Mouse (Mus musculus) layer of hippocampus, adult 9-11 months (tissue): Measurements from ENCODE around the gene Sugct.
A peak's percentile ranks its signal among the peaks of the same experiment; 100 is the strongest.

Source experiments
- DNase-seq: peaks from one replicate; pipeline ENCODE4 v3.0.0; 2022

Sugct gene

DNA sequence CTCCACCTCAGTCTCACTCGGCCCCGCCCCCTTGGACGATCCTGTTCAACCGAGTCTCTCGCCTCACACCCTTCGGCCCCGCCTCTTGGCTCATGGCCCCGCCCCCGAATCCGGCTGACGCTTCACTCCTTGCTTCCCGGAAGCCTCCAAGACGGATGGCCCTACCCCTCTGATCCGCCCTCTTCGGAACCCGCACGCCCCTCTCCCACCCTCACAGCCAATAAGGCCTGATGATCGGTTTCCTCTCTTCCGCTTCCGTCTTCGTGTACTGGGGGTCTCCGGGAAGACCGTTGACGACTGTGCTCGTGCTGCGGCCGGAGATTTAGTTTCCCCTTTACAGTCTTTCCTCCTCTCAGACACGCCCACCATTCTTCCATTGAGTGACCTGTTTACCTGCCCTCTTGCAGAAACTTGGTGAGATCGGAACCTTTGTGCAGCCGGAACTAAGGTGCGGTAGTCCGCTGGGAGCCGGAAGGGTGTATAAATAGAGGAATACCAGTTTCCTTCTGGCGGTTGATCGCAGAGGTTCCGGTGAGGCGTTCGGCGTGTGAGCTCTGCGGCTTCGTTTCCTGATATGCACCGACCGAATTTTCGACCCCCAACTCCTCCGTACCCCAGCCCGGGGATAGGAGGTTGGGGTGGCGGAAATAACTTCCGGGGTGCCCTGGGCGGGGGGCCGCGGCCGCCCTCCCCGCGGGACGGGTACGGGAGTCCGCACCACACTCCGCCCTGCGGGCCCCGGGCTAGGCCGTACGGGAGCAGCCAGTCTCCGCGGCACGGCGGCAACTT is at the start of gene Sugct, which contains the start of gene Mplkip:
Gene Sugct (minus strand): TSS at position 643 of the 789 bp plus-strand sequence.
Gene Mplkip (plus strand): TSS at position 282 of the 789 bp plus-strand sequence.
- DNase-seq = peak; percentile 100

DNA sequence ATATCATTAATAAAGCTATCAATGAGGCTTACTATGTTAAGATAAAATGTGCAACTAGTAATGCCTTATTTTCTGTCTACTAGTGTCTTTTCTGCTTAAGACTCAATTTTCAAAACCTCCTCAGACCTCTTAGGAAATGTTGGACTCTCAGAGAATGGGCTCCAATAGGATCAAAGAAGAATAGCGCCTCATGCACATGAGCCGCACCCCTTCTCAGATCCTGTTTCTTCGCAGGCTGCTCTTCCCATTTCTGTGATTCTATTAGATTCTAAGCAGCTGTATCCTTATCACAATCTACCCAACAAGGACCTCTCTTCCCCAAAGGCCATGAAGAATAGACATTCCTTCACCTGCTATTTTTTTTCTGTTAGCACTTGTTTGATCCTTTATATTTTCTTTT is 33.4 kb upstream of the Sugct start:
- DNase-seq = no peak

DNA sequence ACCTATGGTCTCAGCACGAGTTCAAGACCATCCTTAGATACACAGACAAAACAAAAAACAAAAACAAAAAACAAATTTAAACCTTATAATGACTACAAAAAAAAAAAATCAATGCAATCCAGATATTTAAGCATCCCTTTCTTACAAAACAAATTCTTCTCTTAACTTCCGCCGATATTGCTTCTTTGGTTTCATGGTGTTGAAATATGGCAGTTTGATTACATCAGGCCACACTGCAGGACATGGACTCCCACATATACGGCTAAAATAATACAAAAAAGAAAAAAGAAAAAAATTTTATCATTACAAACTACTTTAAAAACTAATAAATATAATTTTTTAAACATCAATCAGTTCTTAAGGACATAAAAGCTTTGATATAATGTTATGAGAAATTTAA is 32.6 kb upstream of the Sugct start:
- no peak for DNase-seq

DNA sequence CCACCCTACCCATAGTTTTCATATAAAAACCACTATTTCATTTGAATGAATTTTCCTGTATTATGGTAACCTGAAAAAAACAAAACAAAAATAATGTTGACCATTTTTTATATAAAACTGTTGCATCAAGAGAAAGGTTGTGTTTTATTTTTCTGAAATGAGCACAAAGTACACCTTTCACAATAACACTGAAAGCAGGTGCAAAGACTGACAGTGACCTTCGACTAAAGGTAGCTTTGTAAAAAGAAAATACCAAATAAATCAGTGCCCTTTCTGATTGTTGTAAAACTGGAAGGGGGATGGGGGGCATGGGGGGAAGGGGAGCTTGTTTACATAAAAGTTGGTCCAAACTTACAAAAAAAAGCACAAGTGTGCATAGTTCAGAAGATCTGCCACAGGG is 22.0 kb upstream of the Sugct start:
- DNase-seq = no peak

DNA sequence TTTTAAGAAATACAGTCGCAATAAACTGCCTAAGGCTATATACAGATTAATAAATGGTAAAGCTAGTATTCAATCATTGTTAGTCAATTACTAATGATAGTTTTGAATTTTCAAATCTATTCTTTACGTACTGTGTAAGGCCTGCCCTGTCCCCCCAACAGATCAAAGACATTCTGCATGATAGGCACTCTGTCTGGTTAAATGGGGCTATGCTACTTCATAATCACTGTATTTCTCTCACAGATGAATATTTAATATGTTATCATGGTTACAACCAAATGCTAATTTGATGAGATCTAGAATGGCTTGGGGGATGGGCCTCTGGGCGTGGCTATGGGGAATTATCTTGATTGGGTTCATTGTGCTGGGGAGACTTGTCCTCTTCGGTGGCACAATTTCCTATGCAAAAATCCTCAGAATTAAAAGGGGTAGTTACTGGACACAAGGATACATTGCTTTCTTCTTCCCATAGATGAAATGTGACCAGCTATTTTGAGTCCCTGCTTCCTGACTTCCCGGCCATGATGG is 13.5 kb upstream of the Sugct start:
- no peak for DNase-seq

DNA sequence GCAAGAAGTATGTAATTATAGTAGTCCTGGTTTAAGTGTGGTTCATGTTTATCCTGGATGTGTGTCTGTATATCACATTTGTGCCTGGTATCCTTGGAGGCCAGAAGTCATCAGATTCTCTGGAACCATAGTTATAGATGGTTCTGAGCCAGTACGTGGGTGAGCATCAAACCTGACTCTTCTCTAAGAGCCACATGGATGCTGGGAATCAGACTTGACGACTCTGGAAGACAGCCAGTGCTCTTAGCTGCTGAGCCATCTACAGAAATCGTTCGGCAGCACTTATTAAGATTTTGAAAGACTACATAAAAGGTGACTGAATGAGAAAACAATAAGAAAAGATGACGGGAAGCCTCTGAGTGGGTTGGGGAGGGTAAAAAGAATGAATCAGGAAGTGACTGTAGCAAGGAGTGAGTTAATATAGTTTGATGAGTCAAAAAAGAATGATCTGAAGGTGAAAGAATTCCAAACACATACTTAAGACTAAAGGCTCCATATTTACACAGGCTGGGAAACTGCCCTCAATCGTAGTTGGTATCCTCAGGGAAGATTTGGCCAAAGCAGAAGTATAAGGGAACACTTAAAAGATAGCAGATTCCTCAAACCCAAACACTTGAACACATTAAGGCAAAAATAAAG is 10.0 kb upstream of the Sugct start:
- peak; percentile 38 for DNase-seq

DNA sequence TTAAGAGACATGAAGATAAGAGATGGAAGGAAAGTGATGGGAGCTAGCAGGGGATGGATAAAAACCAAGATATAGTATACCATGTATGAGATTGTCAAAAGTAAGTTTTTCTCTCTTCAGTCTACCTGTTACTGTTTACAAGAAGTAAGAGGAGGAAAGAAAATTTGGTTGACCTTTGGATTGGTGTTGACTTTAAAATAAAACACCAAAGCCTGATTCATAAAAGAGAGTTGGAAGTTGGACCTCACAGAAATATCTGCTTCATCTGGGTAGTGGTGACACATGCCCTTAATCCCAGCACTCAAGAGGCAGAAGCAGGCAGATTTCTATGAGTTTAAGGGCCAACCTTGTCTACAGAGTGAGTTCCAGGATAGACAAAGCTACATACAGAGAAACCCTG is 7.0 kb upstream of the Sugct start:
- no peak for DNase-seq

DNA sequence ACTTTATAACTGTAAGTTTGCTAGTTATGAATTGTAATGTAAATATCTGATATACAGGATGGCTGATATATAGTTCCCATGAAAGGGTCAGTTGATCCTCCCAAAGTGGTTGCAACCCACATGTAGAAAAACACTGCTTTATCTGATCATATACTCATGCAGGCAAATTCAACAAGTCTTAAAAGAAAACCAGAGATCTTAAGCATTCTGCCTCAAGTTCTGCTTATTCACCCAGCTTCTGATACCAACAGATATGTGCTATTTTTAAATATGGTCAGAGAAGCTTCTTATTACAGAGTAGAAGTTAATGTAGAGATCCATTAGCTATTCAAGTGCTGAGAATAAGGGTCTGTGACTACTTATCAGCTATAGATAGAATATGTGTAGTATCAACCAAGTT is 6.0 kb upstream of the Sugct start:
- DNase-seq = no peak

DNA sequence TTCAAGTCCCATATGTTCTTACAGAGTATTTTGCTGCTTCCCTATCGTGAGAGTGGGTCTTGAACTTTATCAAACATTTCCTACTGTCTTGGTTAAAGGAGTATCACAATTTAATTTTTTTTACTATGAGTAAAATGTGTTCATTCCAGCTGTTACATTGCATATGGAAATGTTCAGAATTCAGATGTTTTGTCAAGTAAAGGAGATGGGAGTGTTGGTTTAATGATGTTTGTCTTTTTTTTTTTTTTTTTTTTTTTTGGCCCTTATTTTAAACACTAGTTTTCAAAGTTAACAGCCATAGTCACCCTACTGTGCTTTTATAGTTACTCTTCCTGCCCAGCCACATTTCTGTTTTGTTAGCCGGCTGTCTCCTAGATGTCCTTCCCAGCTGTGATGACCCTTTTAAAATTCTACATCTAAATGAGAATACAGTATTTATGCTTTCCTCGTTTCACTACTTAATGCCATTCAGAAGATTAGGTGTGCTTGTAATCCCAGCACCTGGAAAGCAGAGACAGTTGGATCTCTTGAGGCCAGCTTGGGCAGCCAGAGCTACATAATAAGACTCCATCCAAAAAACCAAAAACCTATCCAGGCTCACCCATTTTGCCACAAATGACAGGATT is 4.8 kb upstream of the Sugct start:
- DNase-seq = no peak

DNA sequence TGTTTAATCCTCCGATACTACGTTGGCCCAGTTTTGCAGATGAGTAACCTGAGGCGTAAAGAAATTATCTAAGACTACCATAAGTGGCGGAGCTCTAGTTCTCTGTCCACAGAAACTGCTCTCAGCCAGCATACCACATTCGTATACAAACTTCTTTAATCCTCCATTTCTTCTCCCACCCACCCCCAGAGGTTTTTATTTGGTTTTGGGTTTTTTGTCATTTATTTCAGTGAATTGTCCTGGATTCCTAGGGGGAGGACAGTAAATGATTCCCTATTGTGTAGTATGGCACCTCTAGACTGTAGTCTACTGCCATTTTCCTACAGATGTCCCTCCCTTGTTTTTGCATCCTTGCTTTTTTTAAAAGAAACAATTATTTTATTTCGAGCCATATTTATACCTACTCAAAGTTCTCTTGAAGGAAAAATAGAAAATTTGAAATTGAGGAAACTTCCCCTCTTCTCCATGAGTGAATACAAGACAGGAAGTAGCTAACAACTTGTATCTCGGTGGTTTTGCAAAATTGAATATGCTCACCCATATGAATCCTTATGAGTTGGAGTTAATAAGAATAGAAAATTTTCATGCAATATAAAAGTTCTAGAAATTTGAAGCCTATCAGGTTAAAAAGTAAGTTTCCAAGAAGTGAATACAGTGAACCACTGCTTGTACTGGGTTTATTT is 686 bp upstream of the Sugct start:
- DNase-seq = no peak

DNA sequence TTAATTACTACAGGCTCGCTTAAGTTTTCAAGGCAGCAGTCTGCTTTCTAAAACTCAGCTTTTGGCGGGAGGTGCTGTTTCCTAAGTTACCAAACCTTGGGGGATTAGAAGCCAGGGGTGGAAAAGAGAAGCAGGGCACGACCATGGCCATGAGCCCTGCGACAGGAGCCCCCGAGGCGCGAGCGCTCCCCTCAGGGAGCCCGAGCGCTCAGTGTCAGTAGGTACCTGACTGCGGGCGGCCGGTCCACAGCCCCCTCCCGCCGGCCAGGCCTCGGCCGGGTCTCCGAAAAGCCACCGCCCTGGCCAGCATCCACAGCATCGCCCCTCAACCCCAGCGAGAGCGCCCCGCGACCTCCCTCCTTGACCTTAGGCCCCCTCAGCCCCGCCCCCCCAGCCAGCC is 939 bp downstream of the Sugct start:
- DNase-seq = no peak

DNA sequence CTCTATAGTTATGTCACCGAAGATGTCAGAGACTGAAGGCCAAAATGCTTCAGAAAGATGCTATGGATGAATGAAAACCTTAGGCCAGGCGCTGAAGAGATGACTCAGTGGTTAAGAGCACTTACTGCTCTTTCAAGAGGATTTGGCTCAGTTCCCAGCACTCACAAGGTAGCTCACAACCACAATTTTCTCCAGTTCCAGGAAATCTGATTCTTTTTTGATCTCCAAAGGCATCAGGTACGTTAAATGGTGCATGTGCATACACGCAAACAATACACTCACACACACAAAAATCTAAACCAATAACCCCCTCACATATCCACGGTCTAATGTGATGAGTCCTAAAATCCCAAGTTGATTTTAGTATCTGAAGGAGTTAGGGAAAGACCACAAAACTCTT is 1.5 kb downstream of the Sugct start:
- DNase-seq = peak; percentile 11

DNA sequence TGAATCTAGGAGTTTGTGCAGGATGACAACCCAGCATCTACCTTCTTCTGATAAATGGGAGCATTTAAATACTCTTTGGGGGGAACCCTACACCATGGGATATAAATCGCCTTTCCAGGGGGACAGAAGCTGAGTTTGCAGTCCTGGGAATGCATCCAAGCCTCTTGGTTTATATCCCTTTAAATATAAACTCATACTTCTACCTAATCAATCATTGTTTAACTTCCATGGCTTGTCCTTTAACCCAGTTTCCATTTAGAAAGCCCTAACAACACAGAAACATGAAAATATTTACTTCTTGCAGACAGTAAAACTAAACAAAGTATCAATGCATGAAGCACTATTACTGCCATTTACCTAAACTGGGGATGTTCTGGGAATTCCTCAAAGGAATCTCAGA is 3.9 kb downstream of the Sugct start:
- no peak for DNase-seq

DNA sequence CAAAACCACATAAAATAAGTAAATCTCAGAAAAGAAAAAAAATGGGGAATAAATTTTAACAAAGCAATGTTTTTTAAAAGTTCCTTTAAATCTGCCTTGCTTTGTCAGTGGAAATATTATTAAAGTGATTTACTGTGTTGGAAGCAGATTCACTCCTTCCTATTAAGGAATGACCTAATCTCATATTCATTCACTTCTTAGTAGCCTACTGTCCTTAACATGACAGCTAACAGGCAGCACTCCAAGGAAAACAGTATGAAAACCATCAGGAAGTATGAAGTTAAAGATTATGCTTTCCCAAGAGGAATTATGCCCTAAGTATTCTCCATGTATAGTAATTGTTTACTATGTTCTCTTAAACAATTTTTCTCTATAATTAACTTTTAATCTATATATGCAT is 4.7 kb downstream of the Sugct start:
- DNase-seq = no peak

DNA sequence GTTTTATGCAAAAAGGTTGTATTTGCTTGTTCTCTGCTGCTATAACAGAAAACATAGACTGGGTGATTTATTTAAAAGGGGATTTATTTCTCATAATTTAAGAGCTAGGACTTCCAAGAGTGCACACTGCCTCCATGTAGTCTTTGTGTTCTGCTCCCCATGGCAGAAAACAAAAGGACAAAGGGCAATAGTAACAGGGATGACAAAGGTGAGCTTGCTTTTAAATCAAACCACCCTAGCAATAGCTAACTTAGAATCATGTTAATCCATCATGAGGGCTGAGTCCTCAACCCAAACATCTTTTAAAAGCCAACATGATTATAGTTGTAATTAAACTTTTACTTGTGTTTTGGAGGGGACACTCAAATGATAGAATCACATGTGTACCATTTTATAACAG is 5.9 kb downstream of the Sugct start:
- no peak for DNase-seq

DNA sequence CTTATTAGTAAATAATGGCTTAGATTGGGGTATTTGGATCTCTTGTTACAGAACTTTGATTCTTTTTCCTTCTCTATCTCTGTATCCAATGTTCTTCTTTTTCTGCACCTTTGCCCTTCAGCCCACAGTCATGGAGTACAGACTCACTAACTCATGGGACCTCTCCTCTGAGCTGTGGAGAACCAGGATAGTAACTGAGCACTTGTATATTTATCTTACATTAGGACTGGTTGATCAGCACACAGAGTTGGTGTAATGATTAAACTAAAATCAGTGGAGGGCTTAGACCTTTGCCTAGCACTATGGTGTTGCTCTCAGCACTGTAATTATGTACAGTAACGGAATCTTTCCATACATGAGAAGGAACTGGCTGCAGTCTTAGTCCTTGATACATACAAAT is 24.2 kb downstream of the Sugct start:
- DNase-seq = no peak

DNA sequence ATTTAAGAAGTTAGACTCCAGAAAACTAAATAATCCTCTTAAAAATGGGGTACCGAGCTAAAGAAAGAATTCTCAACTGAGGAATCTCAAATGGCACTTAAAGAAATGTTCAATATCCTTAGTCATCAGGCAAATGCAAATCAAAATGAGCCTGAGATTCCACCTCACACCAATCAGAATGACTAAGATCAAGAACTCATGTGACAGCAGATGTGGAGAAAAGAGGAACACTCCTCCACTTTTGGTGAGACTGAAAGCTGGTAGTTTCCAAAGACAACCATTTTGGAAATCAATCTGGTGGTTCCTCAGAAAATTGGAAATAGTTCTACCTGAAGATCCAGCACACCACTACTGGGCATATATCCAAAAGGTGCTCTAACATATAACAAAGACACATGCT is 28.0 kb downstream of the Sugct start:
- DNase-seq = no peak

DNA sequence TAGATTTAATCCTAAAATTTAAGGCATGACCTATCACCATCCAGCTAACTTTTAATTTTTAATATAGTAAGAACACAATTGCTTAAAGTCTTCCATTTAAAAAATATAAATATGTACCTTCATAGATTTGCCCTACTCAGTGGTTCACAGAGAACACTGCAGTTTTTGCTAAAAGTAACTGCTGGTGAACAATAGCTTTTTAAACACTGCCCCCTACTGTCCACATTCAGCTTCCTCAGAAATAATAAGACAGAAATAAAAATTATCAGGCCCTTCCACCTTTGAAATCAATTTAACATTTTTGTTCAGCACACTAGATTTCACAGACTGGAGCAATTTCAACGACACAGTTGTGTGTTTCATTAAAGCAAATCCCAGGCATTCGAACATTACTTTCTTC is 53.1 kb downstream of the Sugct start:
- DNase-seq = no peak

DNA sequence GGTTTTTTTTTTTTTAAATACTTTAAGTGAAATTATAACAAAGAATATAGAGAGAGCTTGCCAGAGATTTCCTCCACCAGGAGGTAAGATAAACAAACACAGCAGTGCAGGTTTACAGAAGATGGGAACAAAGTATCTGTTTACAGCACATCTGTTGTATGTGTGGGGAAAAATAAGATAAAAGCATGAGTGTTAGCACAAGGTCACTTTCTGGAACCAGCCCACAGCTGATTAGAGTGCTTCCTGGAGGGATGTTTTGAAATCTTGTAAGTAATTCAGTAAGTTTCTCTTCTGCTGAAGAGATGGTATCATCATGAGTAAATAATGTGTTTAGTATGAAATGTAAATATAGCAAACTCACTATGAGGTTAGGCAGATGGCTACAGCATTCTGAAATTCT is 57.3 kb downstream of the Sugct start:
- no peak for DNase-seq

DNA sequence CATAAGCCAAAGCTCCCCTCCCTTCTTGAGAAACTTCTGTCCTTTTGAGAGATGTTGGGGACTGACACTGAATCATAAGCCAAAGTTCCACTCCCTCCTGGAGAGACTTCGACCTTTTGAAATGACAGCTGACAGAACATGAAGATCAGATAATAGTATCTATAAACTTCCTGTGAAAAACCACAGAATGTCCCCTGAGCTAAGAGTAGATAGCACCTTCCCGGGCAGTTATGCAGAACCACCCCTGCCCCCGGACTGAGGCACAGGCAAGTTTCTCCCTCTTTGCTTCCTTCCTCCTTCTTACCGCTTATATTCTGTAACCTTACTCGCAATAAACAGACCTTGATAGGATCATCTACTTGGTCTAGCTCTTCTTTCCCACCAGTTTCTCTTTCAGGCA is 68.2 kb downstream of the Sugct start:
- no peak for DNase-seq

DNA sequence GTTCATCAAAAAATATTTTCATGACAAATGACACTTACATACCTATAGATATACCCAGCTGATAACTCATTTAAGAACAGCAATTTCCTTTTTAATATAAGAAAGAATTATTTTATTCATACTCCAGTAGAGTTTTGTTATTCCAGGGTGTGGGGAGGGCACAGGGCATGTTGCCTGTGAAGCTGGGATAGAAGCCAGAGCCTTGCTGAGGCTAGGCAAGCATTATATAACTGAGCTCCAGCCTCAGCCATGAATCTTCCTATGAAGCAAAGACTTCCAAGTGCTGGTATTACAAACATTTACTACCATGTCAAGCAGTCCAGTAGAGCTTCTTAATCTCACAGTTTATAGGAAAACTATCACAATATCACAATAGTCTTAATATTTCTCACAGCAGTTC is 70.4 kb downstream of the Sugct start:
- DNase-seq = no peak

DNA sequence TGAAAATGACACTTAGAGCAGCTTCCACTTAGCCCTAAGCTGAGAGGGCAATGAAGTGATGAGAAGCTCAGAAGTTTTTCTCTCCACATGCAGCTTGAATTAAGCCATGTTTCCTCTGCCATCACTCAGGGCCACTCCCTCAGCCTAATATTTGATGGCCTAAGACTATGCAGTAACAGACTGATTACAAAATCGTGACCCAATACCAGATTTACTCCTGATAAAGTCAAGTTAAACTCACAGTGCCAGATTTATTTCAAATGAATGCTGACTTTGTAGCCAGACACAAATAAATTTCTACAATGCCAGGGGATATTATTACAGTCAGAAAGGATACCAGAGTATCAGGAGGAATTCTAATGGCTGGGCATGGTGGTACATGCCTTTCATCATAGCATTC is 89.1 kb downstream of the Sugct start:
- no peak for DNase-seq

DNA sequence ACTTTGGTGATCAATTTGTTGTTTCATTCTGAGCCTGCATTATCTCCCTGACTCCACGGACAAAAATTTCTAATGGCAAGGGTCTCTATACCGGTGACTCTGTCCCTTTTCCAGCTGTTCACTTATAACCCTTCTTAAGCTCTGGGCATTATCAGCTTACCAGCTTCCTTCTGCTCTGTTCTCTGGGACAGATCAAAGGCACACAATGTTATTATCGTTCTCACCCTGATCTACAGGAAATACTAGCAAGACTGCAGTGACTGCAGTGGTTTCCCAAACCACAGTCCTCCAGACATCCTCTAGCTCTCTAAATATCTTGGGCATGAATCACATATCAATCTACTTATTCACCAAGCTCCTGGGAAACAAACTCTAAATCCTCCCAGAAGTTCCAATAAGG is 90.7 kb downstream of the Sugct start:
- DNase-seq = no peak

DNA sequence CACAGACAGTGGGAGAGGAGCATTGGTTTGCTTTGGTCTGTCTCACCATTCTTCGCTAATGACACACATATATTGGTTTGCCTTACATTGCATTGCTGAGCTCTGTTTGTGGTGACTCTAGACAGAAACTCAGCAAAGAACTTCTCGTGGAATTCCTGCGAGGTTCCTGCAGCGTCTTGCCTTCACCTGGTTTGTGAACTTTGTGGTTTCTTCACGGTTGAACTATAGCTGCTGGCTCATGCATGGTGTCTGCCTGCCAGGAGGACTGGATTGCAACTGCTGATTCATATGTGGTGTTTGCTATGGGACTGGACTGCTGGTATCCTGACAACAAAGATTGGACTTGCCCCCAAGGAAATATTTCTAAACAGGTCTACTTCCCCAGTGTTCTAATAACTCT is 91.6 kb downstream of the Sugct start:
- DNase-seq = no peak
